Mouse (Mus musculus) embryonic facial prominence, embryonic 11.5 days (tissue): ENCODE measurements around the gene Inpp5b. TPM values are rescaled to one million over a fixed set of nuclear protein-coding genes. Genes with fewer than 3 reads are reported as not detected.
"Not testable (repeated sequence)": the region's sequence is repeated elsewhere in the genome, so short reads cannot be mapped to it uniquely, and the experiment has no call there.

Experiments
- ATAC-seq: fragments of 200-750 bp; cut with Nextera tagmentation; replicated peaks from 2 replicates; pipeline ENCODE4 v1.8.0; 2017; ENCODE audit warnings: low read depth; ENCODE audit not compliant: insufficient number of reproducible peaks, low FRiP score, low TSS enrichment
- DNase-seq: peaks from one replicate; pipeline ENCODE4 v3.0.0-alpha.2; 2015; ENCODE audit warnings: low spot score
- H3K27ac ChIP-seq: fragments of 300-500 bp; sonication (generic); replicated peaks from 2 replicates; pipeline ENCODE4 v1.5.1; 2014; ENCODE audit warnings: mild to moderate bottlenecking, low read depth, low read length, control low read depth
- H3K27me3 ChIP-seq: fragments of 300-500 bp; sonication (generic); 2 replicates; pipeline ENCODE4 v1.6.1; 2014; ENCODE audit warnings: mild to moderate bottlenecking, low read length, moderate library complexity, mixed read lengths; ENCODE audit not compliant: control insufficient read depth, insufficient read depth
- H3K36me3 ChIP-seq: fragments of 300-500 bp; sonication (generic); replicated peaks from 2 replicates; pipeline ENCODE4 v1.6.1; 2014; ENCODE audit warnings: low read depth, mild to moderate bottlenecking, low read length, moderate library complexity, mixed read lengths; ENCODE audit not compliant: control insufficient read depth, insufficient read depth
- H3K4me1 ChIP-seq: fragments of 300-500 bp; sonication (generic); 2 replicates; pipeline ENCODE4 v1.6.1; 2014; ENCODE audit warnings: low read length, mixed read lengths; ENCODE audit not compliant: control insufficient read depth, insufficient read depth
- H3K4me2 ChIP-seq: fragments of 300-500 bp; sonication (generic); 2 replicates; pipeline ENCODE4 v1.6.1; 2014; ENCODE audit warnings: low read depth, mild to moderate bottlenecking, control low read depth, low read length, moderate library complexity
- H3K4me3 ChIP-seq: fragments of 300-500 bp; sonication (generic); 2 replicates; pipeline ENCODE4 v1.5.1; 2014; ENCODE audit warnings: low read depth, low read length, control low read depth
- H3K9ac ChIP-seq: fragments of 300-500 bp; sonication (generic); replicated peaks from 2 replicates; pipeline ENCODE4 v1.6.1; 2014; ENCODE audit warnings: mild to moderate bottlenecking, control low read depth, low read length
- H3K9me3 ChIP-seq: fragments of 300-500 bp; sonication (generic); replicated peaks from 2 replicates; pipeline ENCODE4 v1.6.1; 2016; ENCODE audit warnings: mild to moderate bottlenecking, low read length, inconsistent platforms, mixed read lengths; ENCODE audit not compliant: control insufficient read depth
- WGBS: fragments of 180-500 bp; shearing (Covaris S2); extraction: QIAGEN DNeasy Blood & Tissue Kit; methylation state at CpG from one replicate; pipeline ENCODE4 v1.1.7; 2014; 5-methylcytosine and 5-hydroxymethylcytosine counted together
- polyA plus RNA-seq: library from polyadenylated mRNA; unstranded; fragments of >200 nt; fragmentation: Nextera tagmentation; extraction: Ambion mirVana; gene quantifications from 2 replicates; pipeline ENCODE4 v1.2.1, GENCODE M21; 2014

The Inpp5b gene
- polyA plus RNA-seq, 1 experiment from 2014 or later, result 26.2 TPM

DNA sequence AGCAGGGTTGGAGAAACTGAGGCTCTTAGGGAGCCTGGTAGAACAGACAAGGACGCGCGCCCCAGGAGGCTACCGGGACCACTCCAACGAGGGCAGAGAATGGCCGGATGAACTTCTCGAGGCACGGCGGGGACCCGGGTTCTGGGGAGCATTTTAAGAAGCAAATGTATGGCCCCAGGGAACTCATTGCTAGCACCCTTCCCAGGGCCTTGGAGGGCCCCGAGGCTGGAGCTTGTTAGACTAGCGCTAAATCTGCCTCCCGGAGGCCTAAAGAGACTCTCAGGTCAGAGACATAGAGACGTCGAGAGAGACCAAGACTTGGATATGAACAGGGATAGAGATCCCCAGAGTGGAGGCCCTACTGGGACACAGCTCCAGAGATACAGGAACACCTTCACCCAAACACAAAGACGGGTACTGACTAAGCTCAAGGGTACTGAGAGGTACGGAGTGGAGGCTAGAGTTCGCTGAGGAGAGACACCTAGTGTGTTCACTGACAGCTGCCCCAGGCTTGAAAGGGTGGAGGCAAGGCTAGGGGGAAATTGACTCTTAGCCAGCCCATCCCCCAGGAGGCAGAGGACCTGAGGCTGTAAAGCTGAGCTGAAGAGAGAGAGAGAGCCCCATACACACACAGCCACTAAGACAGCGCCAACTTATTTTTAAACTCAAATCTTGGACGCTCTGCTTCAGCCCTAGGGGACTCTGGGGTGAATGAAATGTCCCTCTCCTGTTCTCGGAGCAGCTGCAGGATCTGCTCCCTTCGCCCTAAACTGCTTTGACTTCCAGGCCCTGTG, 40.4 kb upstream of the Inpp5b start:
- H3K9me3 ChIP-seq, result no peaks in the 10 kb centered on the region
- peaks cover 6% of the 10 kb centered on the region for H3K36me3 ChIP-seq
- H3K4me1 ChIP-seq, result peaks cover 27% of the 10 kb centered on the region
- H3K27ac ChIP-seq, result peak overlapping the region; percentile 89
- H3K9ac ChIP-seq, result peak overlapping the region; percentile 89
- peak; percentile 58 for DNase-seq
- H3K4me3 ChIP-seq, result peak overlapping the region; percentile 82
- no peak; the same call in 1 of the 2 replicates for ATAC-seq
- H3K27me3 ChIP-seq, result no peaks in the 10 kb centered on the region
- WGBS, result under 1% methylated on average over 22 of the region's 22 CpGs
- H3K4me2 ChIP-seq, result peak overlapping the region; percentile 84

DNA sequence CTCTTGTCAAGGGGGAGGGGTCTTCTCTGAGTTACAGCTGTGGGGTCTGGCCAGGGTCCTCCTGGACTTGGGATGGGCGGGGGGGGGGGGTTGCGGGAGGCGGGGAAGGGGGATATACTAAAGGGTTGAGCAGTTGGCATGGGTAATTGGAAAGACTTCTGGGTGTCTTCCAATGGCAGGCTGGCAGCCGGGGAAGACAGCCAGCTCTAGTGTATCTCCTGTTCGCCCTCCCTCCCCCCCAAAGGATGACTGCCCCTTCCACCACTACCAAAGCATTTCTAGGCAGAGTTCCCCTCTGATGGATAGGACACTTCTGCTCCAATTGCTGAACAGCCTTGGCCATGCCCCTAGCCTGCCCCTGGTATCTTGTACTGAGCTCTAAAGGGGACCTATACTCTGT, 39.7 kb upstream of the Inpp5b start:
- H3K4me3 ChIP-seq, result peak overlapping the region; percentile 82
- no peaks in the 10 kb centered on the region for H3K9me3 ChIP-seq
- 31% methylated on average over 2 of the region's 5 CpGs for WGBS
- peak overlapping the region; percentile 84 for H3K4me2 ChIP-seq
- H3K9ac ChIP-seq, result peak overlapping the region; percentile 89
- peaks cover 25% of the 10 kb centered on the region for H3K4me1 ChIP-seq
- H3K36me3 ChIP-seq, result peaks cover 6% of the 10 kb centered on the region
- ATAC-seq, result no peak
- no peak for DNase-seq
- H3K27me3 ChIP-seq, result no peaks in the 10 kb centered on the region
- H3K27ac ChIP-seq, result peak overlapping the region; percentile 89

- no peak for ATAC-seq
- WGBS, result 23% methylated on average over 2 of the region's 2 CpGs
- Histone ChIP-seq H3K36me3 (peaks cover 6% of the 10 kb centered on the region), H3K9ac (peak overlapping the region; percentile 55), H3K4me1 (peaks cover 25% of the 10 kb centered on the region), H3K27me3 (no peaks in the 10 kb centered on the region), H3K27ac (peak overlapping the region; percentile 92), H3K9me3 (no peaks in the 10 kb centered on the region), H3K4me3 (no peak overlapping the region), H3K4me2 (peak overlapping the region; percentile 21)
- DNase-seq, result no peak
Measured at GRCm38 (mm10) chr4:124703406-124703805, 38.2 kb upstream of the Inpp5b start.

GRCm38 (mm10) chr4:124703881-124704796, 37.5 kb upstream of the Inpp5b start:
- WGBS, result 5% methylated on average over 6 of the region's 6 CpGs

DNA sequence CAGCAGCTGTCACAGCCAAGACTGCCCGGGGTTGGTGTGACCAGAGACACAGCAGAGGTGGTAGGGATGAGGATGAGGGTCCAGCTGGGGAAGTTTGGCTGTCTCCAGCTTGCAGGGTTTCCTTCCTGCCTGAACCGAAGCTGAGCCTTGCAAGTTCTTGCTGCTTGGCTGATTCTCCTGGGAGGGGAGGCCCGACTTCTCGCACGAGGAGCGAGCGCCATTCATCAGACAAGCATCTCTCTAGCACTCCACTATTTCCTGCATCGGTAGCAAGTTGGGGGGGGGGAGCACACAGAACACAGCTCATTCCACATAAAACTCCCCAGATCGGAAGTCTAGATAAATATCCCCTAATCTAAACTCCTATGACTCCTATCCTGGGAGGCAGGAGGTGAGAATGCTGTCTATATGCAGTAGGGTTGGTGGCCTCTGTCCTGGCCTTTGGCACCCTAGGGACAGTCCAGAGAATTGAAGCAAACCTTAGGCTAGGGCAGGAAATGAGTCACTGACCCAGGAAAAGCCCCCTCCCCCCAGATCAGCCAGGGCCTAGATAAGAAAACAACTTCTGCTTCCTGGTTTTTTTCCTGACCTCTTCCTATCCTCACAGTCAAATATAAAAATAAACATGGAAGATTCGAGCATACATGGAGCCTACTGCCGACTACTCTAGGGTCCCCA, 36.7 kb upstream of the Inpp5b start:
- peaks cover 25% of the 10 kb centered on the region for H3K4me1 ChIP-seq
- H3K36me3 ChIP-seq, result peaks cover 6% of the 10 kb centered on the region
- H3K9me3 ChIP-seq, result no peaks in the 10 kb centered on the region
- peak overlapping the region; percentile 92 for H3K27ac ChIP-seq
- DNase-seq (peak; percentile 49), ATAC-seq (no peak)
- 11% methylated on average over 11 of the region's 11 CpGs for WGBS
- peak overlapping the region; percentile 55 for H3K9ac ChIP-seq
- H3K4me3 ChIP-seq, result no peak overlapping the region
- peak overlapping the region; percentile 41 for H3K4me2 ChIP-seq
- H3K27me3 ChIP-seq, result no peaks in the 10 kb centered on the region

More at GRCm38 (mm10) chr4:124703881-124704796, 37.5 kb upstream of the Inpp5b start:
- H3K4me3 ChIP-seq, result no peak overlapping the region
- H3K27ac ChIP-seq, result peak overlapping the region; percentile 92
- peaks cover 6% of the 10 kb centered on the region for H3K36me3 ChIP-seq
- H3K27me3 ChIP-seq, result no peaks in the 10 kb centered on the region
- peak overlapping the region; percentile 55 for H3K9ac ChIP-seq
- no peaks in the 10 kb centered on the region for H3K9me3 ChIP-seq
- H3K4me1 ChIP-seq, result peaks cover 25% of the 10 kb centered on the region
- DNase-seq (peak; percentile 66), ATAC-seq (no peak)
- peak overlapping the region; percentile 41 for H3K4me2 ChIP-seq

- Histone ChIP-seq H3K4me2 (no peak overlapping the region; the same call in 1 of the 2 replicates), H3K36me3 (peaks cover 6% of the 10 kb centered on the region), H3K27me3 (no peaks in the 10 kb centered on the region), H3K4me3 (no peak overlapping the region), H3K4me1 (peaks cover 25% of the 10 kb centered on the region), H3K27ac (peak overlapping the region; percentile 92), H3K9me3 (no peaks in the 10 kb centered on the region), H3K9ac (no peak overlapping the region)
- no peak for ATAC-seq
- 84% methylated on average over 23 of the region's 23 CpGs for WGBS
- no peak for DNase-seq
Measured at GRCm38 (mm10) chr4:124705661-124706269, 35.9 kb upstream of the Inpp5b start.

- not testable (repeated sequence) for DNase-seq
- H3K27ac ChIP-seq, result peak overlapping the region; percentile 96
Measured at GRCm38 (mm10) chr4:124707381-124708199, 34.1 kb upstream of the Inpp5b start.

More at GRCm38 (mm10) chr4:124707381-124708199, 34.1 kb upstream of the Inpp5b start:
- not testable (repeated sequence) for H3K4me2 ChIP-seq, H3K36me3 ChIP-seq, H3K4me3 ChIP-seq, H3K9me3 ChIP-seq, H3K27me3 ChIP-seq, H3K9ac ChIP-seq, ATAC-seq
- WGBS, result 86% methylated on average over 25 of the region's 25 CpGs
- H3K4me1 ChIP-seq, result peaks cover 24% of the 10 kb centered on the region
